In genomic region chr13:32338513-32339365, GRCm38 (mm10) we compare ENCODE assay signal across 8 mouse cellular contexts. TPM values are rescaled to one million over a fixed set of nuclear protein-coding genes. Genes with fewer than 3 reads are reported as not detected.
A peak's percentile ranks its signal among the peaks of the same experiment; 100 is the strongest.
DNase-seq lines count a peak whose midpoint lies in the region; ATAC-seq and TF ChIP-seq lines count a peak whose summit lies in the region.

Gmds (minus strand) TSS chr13:32338740.

- peak within 1 kb of the TSS; percentile 90 for H3K9ac ChIP-seq in forebrain, postnatal 0 days
- H3K9ac ChIP-seq in lung, embryonic 15.5 days = peak within 1 kb of the TSS; percentile 65

- H3K4me3 ChIP-seq in G1E (ENCODE audit: low read depth, low read length) = peak within 1 kb of the TSS; percentile 95
- peak within 1 kb of the TSS; percentile 79 for H3K4me3 ChIP-seq in forebrain, postnatal 0 days (ENCODE audit: low read depth, low read length)
- peak within 1 kb of the TSS; percentile 84 for H3K4me3 ChIP-seq in lung, embryonic 15.5 days

- WGBS in forebrain, postnatal 0 days = 3% methylated on average over 55 of the region's 55 CpGs
- 3% methylated on average over 53 of the region's 55 CpGs for WGBS in lung, embryonic 15.5 days

- no peak for TF ChIP-seq CTCF in G1E (IDR thresholded peaks at IDR 0.05; ENCODE audit: low read depth, low read length)
- TF ChIP-seq CTCF in forebrain, postnatal 0 days (IDR thresholded peaks at IDR 0.05; ENCODE audit: low read depth) = no peak

- H3K27me3 ChIP-seq in G1E (ENCODE audit: insufficient read depth, low read length) = no peaks in the 10 kb centered on the region
- no peaks in the 10 kb centered on the region for H3K27me3 ChIP-seq in forebrain, postnatal 0 days (ENCODE audit: insufficient read depth, low read length)
- H3K27me3 ChIP-seq in lung, embryonic 15.5 days = no peaks in the 10 kb centered on the region; the same call in 1 of the 2 replicates

- H3K4me2 ChIP-seq in forebrain, postnatal 0 days (ENCODE audit: low read depth) = peak within 1 kb of the TSS; percentile 86
- peak within 1 kb of the TSS; percentile 97 for H3K4me2 ChIP-seq in lung, embryonic 15.5 days

- peaks cover 5% of the 10 kb centered on the region for H3K36me3 ChIP-seq in G1E (replicated peaks)
- H3K36me3 ChIP-seq in forebrain, postnatal 0 days (ENCODE audit: insufficient read depth) = no peaks in the 10 kb centered on the region
- H3K36me3 ChIP-seq in lung, embryonic 15.5 days = no peaks in the 10 kb centered on the region

- no peaks in the 10 kb centered on the region for H3K9me3 ChIP-seq in G1E (replicated peaks)
- H3K9me3 ChIP-seq in forebrain, postnatal 0 days (ENCODE audit: low read length) = no peaks in the 10 kb centered on the region
- no peaks in the 10 kb centered on the region for H3K9me3 ChIP-seq in lung, embryonic 15.5 days

- peak; percentile 83 for ATAC-seq in G1E (ENCODE audit: extremely low read depth, insufficient number of reproducible peaks, low FRiP score, poor library complexity, severe bottlenecking)
- peak; percentile 99 for ATAC-seq in forebrain, postnatal 0 days
- ATAC-seq in lung, embryonic 15.5 days (ENCODE audit: borderline replicate concordance, extremely low read depth, low FRiP score, low TSS enrichment) = peak; percentile 100

- peak; percentile 89 for DNase-seq in G1E (ENCODE audit: low spot score)
- DNase-seq in cerebellum, adult 18-20 months = peak; percentile 95 to 96
- DNase-seq in forebrain, postnatal 0 days = peak; percentile 94
- DNase-seq in heart, postnatal 4 days = peak; percentile 96
- peak; percentile 89 to 90 for DNase-seq in layer of hippocampus, adult 8-10 months (ENCODE audit: low spot score in 2 of 2)
- peak; percentile 93 for DNase-seq in ovary, adult 18-20 months (ENCODE audit: low spot score)
- DNase-seq in thymus, postnatal 0 days (ENCODE audit: low spot score) = peak; percentile 95

- H3K4me1 ChIP-seq in G1E (ENCODE audit: insufficient read depth, low read depth, low read length) = peaks cover 19% of the 10 kb centered on the region
- H3K4me1 ChIP-seq in forebrain, postnatal 0 days (ENCODE audit: insufficient read depth) = peaks cover 9% of the 10 kb centered on the region; the same call in 1 of the 2 replicates
- peaks cover 10% of the 10 kb centered on the region; the same call in 1 of the 2 replicates for H3K4me1 ChIP-seq in lung, embryonic 15.5 days

- H3K27ac ChIP-seq in forebrain, postnatal 0 days (ENCODE audit: low read depth, low read length) = peak within 1 kb of the TSS; percentile 71
- H3K27ac ChIP-seq in lung, embryonic 15.5 days = peak within 1 kb of the TSS; percentile 54; the same call in 1 of the 2 replicates

RNA-seq across cellular contexts. Expression of gene Gmds, which starts in this region (rescaled TPM):
- total RNA-seq in G1E (2014; fragmentation: Nextera tagmentation) = 12.1 and 19.9 TPM in 2 replicates
- total RNA-seq in G1E (2017) = 18.6 and 22.1 TPM in 2 replicates
- polyA plus RNA-seq in G1E (2012) = 27.5 and 45.2 TPM in 2 replicates
- 17.2 and 18.6 TPM in 2 replicates for total RNA-seq in forebrain, postnatal 0 days (2014; rRNA removed)
- polyA plus RNA-seq in forebrain, postnatal 0 days (2015; fragmentation: Nextera tagmentation; extraction: Ambion mirVana) = 35.1 and 35.3 TPM in 2 replicates
- total RNA-seq in heart, postnatal 4 days (2021) = 10 to 100 TPM; 12.2 to 13.2 TPM
- 10 to 100 TPM; 13.5 to 14.6 (median 14.4) TPM for total RNA-seq in layer of hippocampus, adult 8-10 months (2022)
- polyA plus RNA-seq in lung, embryonic 15.5 days (2015; fragmentation: Nextera tagmentation; extraction: Ambion mirVana) = 24.5 and 26.0 TPM in 2 replicates
- 27.6 and 27.7 TPM in 2 replicates for polyA plus RNA-seq in thymus, postnatal 0 days (2015; fragmentation: Nextera tagmentation; extraction: Ambion mirVana)

Comparison
In these comparisons a context has a peak if more than half of its experiments do, and no peak if none do; other contexts are left out.
1. Peak in every context shown above with its lines: DNase-seq, ATAC-seq, H3K4me3 ChIP-seq and H3K27ac ChIP-seq.